Mouse (Mus musculus): ENCODE results near the gene Fgd3. TPM values are rescaled to one million over a fixed set of nuclear protein-coding genes. Genes with fewer than 3 reads are reported as not detected.

The Fgd3 gene
- total and polyA plus RNA-seq, 2 experiments from 2014 or later: 1.6 to 8.4 TPM

DNA sequence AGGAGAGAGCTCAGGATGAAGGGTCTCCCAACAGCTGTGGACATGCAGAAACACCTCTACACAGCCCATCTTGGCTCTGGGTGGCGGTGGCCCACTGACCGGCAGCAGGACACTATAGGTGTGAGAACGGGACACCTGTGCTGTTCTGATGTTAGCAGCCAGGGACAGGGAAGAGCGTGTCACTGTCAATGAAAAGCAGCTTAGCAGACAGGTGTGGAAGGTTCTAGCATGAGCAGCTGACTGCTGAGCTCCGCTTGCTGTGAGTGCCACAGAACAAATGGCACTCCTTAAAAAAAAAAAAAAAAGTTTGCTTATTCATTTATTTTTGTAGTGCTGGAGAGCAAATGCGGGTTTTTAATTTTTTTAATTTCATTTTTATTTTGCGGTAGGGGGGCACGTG lies 82.5 kb downstream of the Fgd3 start:
- WGBS: 91% methylated on average over 8 of the region's 8 CpGs
- ATAC-seq (no peak), DNase-seq (ENCODE audit: low spot score) (no peak)
- no peak overlapping the region for H3K4me2 ChIP-seq (ENCODE audit: low read depth, low read length)
- H3K9me3 ChIP-seq (ENCODE audit: low read length): no peaks in the 10 kb centered on the region
- H3K27me3 ChIP-seq (ENCODE audit: insufficient read depth, low read length): no peaks in the 10 kb centered on the region
- H3K27ac ChIP-seq: no peak overlapping the region
- no peak overlapping the region for H3K4me3 ChIP-seq (ENCODE audit: low read length)
- TF ChIP-seq CTCF (IDR thresholded peaks at IDR 0.05; ENCODE audit: low read depth): no peak
- H3K9ac ChIP-seq (replicated peaks; ENCODE audit: low read length): no peak overlapping the region
- no peaks in the 10 kb centered on the region for H3K36me3 ChIP-seq (ENCODE audit: insufficient read depth, low read length)
- H3K4me1 ChIP-seq (ENCODE audit: insufficient read depth, low read length): no peaks in the 10 kb centered on the region

DNA sequence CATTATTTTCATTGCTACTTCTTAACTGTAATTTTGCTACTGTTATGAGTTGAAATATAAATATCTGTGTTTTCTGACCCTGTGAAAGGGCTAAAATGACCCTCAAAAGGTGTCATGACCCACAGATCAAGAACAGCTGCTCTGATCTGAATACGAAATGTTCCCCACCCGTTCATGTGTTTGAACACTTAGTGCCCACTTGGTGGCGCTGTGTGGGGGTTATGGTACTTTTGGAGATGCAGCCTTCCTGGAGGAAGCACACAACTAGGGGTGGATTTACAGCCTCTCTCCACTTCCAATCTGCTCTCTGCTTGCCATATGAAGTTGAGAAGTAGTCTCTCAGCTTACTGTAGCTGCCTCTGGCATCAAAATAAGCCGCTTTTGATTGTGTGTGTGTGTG lies 85.4 kb downstream of the Fgd3 start:
- no peaks in the 10 kb centered on the region for H3K36me3 ChIP-seq (ENCODE audit: insufficient read depth, low read length)
- H3K4me1 ChIP-seq (ENCODE audit: insufficient read depth, low read length): no peaks in the 10 kb centered on the region
- 0 out of 2 replicates have a peak, but pooled peaks have one; percentile 16 for TF ChIP-seq CTCF (IDR thresholded peaks at IDR 0.05; ENCODE audit: low read depth)
- no peak for DNase-seq (ENCODE audit: low spot score)
- no peak overlapping the region for H3K4me2 ChIP-seq (ENCODE audit: low read depth, low read length)
- 93% methylated on average over 4 of the region's 4 CpGs for WGBS
- H3K9ac ChIP-seq (replicated peaks; ENCODE audit: low read length): no peak overlapping the region
- no peak overlapping the region for H3K27ac ChIP-seq
- no peak overlapping the region for H3K4me3 ChIP-seq (ENCODE audit: low read length)
- no peaks in the 10 kb centered on the region for H3K27me3 ChIP-seq (ENCODE audit: insufficient read depth, low read length)
- H3K9me3 ChIP-seq (ENCODE audit: low read length): no peaks in the 10 kb centered on the region
- no peak for ATAC-seq

DNA sequence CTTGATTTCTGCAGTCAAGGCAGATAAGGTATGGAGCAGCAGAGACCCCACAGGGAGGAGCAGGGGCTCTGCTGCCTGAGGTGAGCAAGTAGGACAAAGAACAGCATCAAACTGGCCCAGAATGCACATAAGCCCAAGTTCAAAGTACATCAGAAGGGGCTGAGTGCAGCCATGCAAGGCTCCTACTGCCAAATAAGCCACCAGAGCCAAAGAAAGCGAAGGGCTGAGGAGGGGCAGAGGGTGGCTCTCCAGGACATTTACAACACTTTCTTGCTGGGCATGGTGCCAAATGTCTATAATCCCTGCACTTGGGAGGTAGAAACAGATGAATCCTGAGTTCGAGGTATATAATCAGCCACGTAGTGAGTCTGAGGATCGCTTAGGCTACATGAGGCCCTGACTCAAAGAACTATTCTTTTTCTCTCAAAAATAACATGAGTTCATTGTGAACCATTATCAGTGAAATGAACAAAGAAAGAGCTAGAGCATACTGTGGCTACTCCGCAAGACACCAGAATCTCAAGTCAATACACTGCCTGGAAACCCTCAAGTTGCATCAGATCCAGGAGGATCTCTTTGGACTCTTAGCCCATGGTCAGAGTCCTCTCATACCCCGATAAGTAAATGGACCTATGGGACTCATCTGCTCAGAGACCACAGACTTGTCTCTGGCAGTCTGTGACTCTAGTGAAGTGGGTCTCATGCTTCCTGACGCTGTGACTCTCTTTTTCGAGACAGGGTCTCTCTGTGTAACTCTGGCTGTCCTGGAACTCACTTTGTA lies 86.1 kb downstream of the Fgd3 start:
- no peaks in the 10 kb centered on the region for H3K36me3 ChIP-seq (ENCODE audit: insufficient read depth, low read length)

DNA sequence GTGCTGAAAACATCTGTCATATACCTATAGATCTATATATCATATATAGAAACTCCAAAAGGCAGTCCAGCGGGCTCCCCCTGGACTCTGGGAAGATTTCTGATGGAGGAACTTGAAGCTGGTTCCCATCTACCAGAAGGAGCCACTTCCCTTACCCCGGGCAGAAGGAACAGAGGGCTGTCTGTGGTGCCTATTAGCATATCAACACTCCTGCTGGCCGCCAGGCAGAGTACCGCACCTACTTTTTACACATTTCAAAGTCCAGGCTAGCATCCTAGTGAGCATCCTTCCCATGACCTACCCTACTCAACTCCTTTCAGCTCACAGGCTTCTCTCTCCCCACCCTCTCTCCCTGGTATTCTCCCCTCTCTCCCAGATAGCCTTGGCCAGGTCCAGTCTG lies 94.5 kb downstream of the Fgd3 start:
- WGBS: 31% methylated on average over 4 of the region's 4 CpGs

More for the DNA sequence above, 86.1 kb downstream of the Fgd3 start:
- DNase-seq (ENCODE audit: low spot score): peak; percentile 21
- Histone ChIP-seq H3K27ac (no peak overlapping the region), H3K4me1 (ENCODE audit: insufficient read depth, low read length) (no peaks in the 10 kb centered on the region), H3K4me3 (ENCODE audit: low read length) (no peak overlapping the region), H3K9me3 (ENCODE audit: low read length) (no peaks in the 10 kb centered on the region), H3K4me2 (ENCODE audit: low read depth, low read length) (no peak overlapping the region), H3K27me3 (ENCODE audit: insufficient read depth, low read length) (no peaks in the 10 kb centered on the region), H3K9ac (replicated peaks; ENCODE audit: low read length) (no peak overlapping the region)
- ATAC-seq: no peak
- TF ChIP-seq CTCF (IDR thresholded peaks at IDR 0.05; ENCODE audit: low read depth): no peak
- WGBS: 84% methylated on average over 8 of the region's 8 CpGs

DNA sequence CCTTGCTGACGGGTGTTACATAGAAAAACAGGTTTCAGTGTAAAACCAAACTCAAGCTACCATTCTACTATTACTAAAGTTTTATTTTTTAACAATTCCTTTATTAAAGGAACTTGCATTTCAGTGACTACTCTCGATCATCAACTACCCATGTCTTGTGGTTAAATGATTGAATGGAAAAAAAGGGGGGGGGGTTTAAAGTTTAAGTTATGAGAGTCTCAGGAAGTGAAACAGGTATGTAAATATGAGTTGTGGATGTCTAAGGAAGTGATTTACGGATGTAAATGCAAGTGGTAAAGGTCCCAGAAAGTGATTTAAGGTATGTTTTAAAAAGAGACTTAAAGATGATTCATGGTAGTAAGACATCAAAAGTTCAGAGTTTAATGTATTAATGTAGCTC lies 95.0 kb downstream of the Fgd3 start:
- TF ChIP-seq CTCF (IDR thresholded peaks at IDR 0.05; ENCODE audit: low read depth): no peak
- no peak for ATAC-seq
- no peaks in the 10 kb centered on the region for H3K36me3 ChIP-seq (ENCODE audit: insufficient read depth, low read length)
- no peak overlapping the region for H3K4me2 ChIP-seq (ENCODE audit: low read depth, low read length)
- H3K9me3 ChIP-seq (ENCODE audit: low read length): no peaks in the 10 kb centered on the region
- H3K4me1 ChIP-seq (ENCODE audit: insufficient read depth, low read length): no peaks in the 10 kb centered on the region
- no peaks in the 10 kb centered on the region for H3K27me3 ChIP-seq (ENCODE audit: insufficient read depth, low read length)
- H3K27ac ChIP-seq: no peak overlapping the region
- no peak overlapping the region for H3K4me3 ChIP-seq (ENCODE audit: low read length)
- whole genome bisulfite sequencing: 71% methylated on average over 3 of the region's 3 CpGs
- H3K9ac ChIP-seq (replicated peaks; ENCODE audit: low read length): no peak overlapping the region
- DNase-seq (ENCODE audit: low spot score): no peak

More for the DNA sequence above, 94.5 kb downstream of the Fgd3 start:
- DNase-seq (ENCODE audit: low spot score) (no peak), ATAC-seq (no peak)
- H3K9me3 ChIP-seq (ENCODE audit: low read length): no peaks in the 10 kb centered on the region
- H3K9ac ChIP-seq (replicated peaks; ENCODE audit: low read length): no peak overlapping the region
- H3K4me3 ChIP-seq (ENCODE audit: low read length): no peak overlapping the region
- no peak overlapping the region for H3K27ac ChIP-seq
- no peaks in the 10 kb centered on the region for H3K4me1 ChIP-seq (ENCODE audit: insufficient read depth, low read length)
- no peak overlapping the region for H3K4me2 ChIP-seq (ENCODE audit: low read depth, low read length)
- TF ChIP-seq CTCF (IDR thresholded peaks at IDR 0.05; ENCODE audit: low read depth): no peak
- no peaks in the 10 kb centered on the region for H3K36me3 ChIP-seq (ENCODE audit: insufficient read depth, low read length)
- H3K27me3 ChIP-seq (ENCODE audit: insufficient read depth, low read length): no peaks in the 10 kb centered on the region

DNA sequence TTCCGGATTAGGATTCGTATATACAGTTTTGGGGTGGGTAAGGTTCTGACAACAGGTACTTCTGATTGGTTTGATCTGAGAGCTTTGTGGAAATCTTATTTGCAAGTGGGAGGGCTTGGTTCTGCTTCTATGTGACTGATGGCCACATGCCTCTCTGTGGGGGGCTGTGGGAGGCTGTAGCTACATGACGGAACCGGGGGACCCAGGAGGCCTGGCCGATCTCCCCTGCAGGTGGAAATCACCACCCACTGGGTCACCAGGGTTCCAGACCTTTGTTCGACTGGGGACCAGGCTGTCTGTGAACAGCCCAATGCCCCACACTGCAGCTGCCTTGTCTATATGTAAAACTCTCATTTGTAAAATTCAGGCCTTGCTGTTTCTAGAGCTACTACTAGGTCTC lies 95.4 kb downstream of the Fgd3 start:
- Histone ChIP-seq H3K27ac (no peak overlapping the region), H3K9me3 (ENCODE audit: low read length) (no peaks in the 10 kb centered on the region), H3K4me3 (ENCODE audit: low read length) (no peak overlapping the region), H3K36me3 (ENCODE audit: insufficient read depth, low read length) (no peaks in the 10 kb centered on the region), H3K4me1 (ENCODE audit: insufficient read depth, low read length) (no peaks in the 10 kb centered on the region), H3K4me2 (ENCODE audit: low read depth, low read length) (no peak overlapping the region), H3K27me3 (ENCODE audit: insufficient read depth, low read length) (no peaks in the 10 kb centered on the region), H3K9ac (replicated peaks; ENCODE audit: low read length) (no peak overlapping the region)
- WGBS: 19% methylated on average over 6 of the region's 6 CpGs
- TF ChIP-seq CTCF (IDR thresholded peaks at IDR 0.05; ENCODE audit: low read depth): no peak
- ATAC-seq (no peak), DNase-seq (ENCODE audit: low spot score) (no peak)

DNA sequence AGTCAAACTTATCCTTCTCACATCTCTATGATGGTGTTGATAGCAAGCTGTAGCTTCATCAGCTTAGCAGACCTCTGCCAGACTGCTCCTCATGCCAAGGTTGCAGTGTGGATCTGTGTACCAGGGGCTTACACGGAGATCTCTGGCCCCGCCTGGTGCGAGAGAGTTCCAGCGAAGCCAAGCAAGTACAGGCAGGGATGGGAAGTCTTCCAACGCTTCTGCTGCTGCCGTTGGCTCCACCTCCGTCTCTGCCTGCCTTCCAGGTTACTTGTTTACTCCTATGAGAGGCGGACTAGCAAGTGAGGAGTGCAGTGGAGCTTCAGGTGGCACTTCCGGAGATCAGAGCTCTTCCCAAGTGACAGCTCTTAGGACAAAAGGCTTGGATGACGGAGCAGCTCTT lies 95.8 kb downstream of the Fgd3 start:
- Histone ChIP-seq H3K4me1 (ENCODE audit: insufficient read depth, low read length) (no peaks in the 10 kb centered on the region), H3K4me3 (ENCODE audit: low read length) (no peak overlapping the region), H3K9me3 (ENCODE audit: low read length) (no peaks in the 10 kb centered on the region), H3K4me2 (ENCODE audit: low read depth, low read length) (no peak overlapping the region), H3K9ac (replicated peaks; ENCODE audit: low read length) (no peak overlapping the region), H3K27ac (no peak overlapping the region), H3K36me3 (ENCODE audit: insufficient read depth, low read length) (no peaks in the 10 kb centered on the region), H3K27me3 (ENCODE audit: insufficient read depth, low read length) (no peaks in the 10 kb centered on the region)
- 16% methylated on average over 10 of the region's 10 CpGs for WGBS
- DNase-seq (ENCODE audit: low spot score) (peak; percentile 39), ATAC-seq (no peak; the same call in 1 of the 2 replicates)
- TF ChIP-seq CTCF (IDR thresholded peaks at IDR 0.05; ENCODE audit: low read depth): no peak

All from hindbrain, postnatal 0 days (tissue).